Mouse (Mus musculus) lung, postnatal 0 days (tissue): ENCODE measurements at regions not wholly inside any gene's neighbourhood (a gene's known extent, or its start where the extent isn't known, plus 50 kb on each side); places are given as distances from the start of the nearest gene placed in this dataset.
A peak's percentile ranks its signal among the peaks of the same experiment; 100 is the strongest.

Source experiments
- ATAC-seq: fragments of 200-750 bp; cut with Nextera tagmentation; 2 replicates; pipeline ENCODE4 v1.8.0; 2017; ENCODE audit warnings: moderate library complexity
- DNase-seq: peaks from one replicate; pipeline ENCODE4 v3.0.0-alpha.2; 2016; ENCODE audit warnings: low spot score
- H3K27ac ChIP-seq: fragments of 300-500 bp; sonication (generic); 2 replicates; pipeline ENCODE4 v1.5.1; 2014; ENCODE audit warnings: antibody characterized with exemption, mild to moderate bottlenecking, low read length, mixed read lengths
- H3K27me3 ChIP-seq: fragments of 300-500 bp; sonication (generic); replicated peaks from 2 replicates; pipeline ENCODE4 v1.6.1; 2014; ENCODE audit warnings: low read length, mixed read lengths; ENCODE audit not compliant: insufficient read depth
- H3K36me3 ChIP-seq: fragments of 300-500 bp; sonication (generic); 2 replicates; pipeline ENCODE4 v1.6.1; 2014; ENCODE audit warnings: low read length, mixed read lengths; ENCODE audit not compliant: insufficient read depth
- H3K4me1 ChIP-seq: fragments of 300-500 bp; sonication (generic); 2 replicates; pipeline ENCODE4 v1.6.1; 2014; ENCODE audit warnings: antibody characterized with exemption, low read depth, low read length, mixed read lengths; ENCODE audit not compliant: insufficient read depth
- H3K4me2 ChIP-seq: fragments of 300-500 bp; sonication (generic); replicated peaks from 2 replicates; pipeline ENCODE4 v1.6.1; 2014; ENCODE audit warnings: low read depth, mild to moderate bottlenecking, low read length, moderate library complexity, mixed read lengths
- H3K4me3 ChIP-seq: fragments of 300-500 bp; sonication (generic); 2 replicates; pipeline ENCODE4 v1.5.1; 2014; ENCODE audit warnings: low read depth, low read length
- H3K9ac ChIP-seq: fragments of 300-500 bp; sonication (generic); replicated peaks from 2 replicates; pipeline ENCODE4 v1.6.1; 2014; ENCODE audit warnings: low read depth, mild to moderate bottlenecking
- H3K9me3 ChIP-seq: fragments of 300-500 bp; sonication (generic); 2 replicates; pipeline ENCODE4 v1.6.1; 2016; ENCODE audit warnings: low read length, mixed read lengths
- CTCF ChIP-seq: IDR thresholded peaks from 2 replicates; pipeline ENCODE4 v1.5.1; 2016; ENCODE audit warnings: antibody characterized with exemption, mild to moderate bottlenecking
- EP300 ChIP-seq: IDR thresholded peaks from 2 replicates; pipeline ENCODE4 v1.6.1; 2016; ENCODE audit warnings: antibody characterized with exemption, mild to moderate bottlenecking, control low read depth
- WGBS: fragments of 180-500 bp; shearing (Covaris S2); extraction: QIAGEN DNeasy Blood & Tissue Kit; methylation state at CpG from one replicate; pipeline ENCODE4 v1.1.7; 2014; 5-methylcytosine and 5-hydroxymethylcytosine counted together

DNA sequence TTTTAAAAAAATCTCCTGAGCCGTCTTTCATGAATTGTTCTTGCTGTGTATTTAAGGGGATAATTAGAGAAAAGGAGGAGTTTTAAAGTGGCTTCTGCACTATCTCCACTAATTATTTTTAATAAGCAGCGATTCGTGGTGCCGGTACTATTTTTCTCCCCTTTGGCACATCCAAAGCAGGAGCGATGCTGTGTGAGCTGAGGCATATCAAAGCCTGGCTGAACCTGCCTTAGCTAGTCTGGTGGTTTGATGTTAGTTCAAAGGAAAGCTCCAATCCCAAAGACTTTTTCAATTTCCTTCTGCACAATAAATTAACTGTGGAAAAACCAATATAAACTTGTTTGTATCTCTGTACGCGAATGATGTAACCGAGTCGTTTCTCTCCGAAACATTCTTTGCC, 79.3 kb upstream of the Tmpo start:
- no peak overlapping the region for H3K4me3 ChIP-seq
- TF ChIP-seq EP300, result no peak
- TF ChIP-seq CTCF, result no peak
- no peak overlapping the region for H3K4me2 ChIP-seq
- ATAC-seq (no peak), DNase-seq (no peak)
- no peak overlapping the region for H3K27ac ChIP-seq
- H3K4me1 ChIP-seq, result no peaks in the 10 kb centered on the region
- no peak overlapping the region for H3K9ac ChIP-seq
- H3K27me3 ChIP-seq, result no peaks in the 10 kb centered on the region
- 92% methylated on average over 10 of the region's 10 CpGs for WGBS
- no peaks in the 10 kb centered on the region for H3K36me3 ChIP-seq
- H3K9me3 ChIP-seq, result no peaks in the 10 kb centered on the region

DNA sequence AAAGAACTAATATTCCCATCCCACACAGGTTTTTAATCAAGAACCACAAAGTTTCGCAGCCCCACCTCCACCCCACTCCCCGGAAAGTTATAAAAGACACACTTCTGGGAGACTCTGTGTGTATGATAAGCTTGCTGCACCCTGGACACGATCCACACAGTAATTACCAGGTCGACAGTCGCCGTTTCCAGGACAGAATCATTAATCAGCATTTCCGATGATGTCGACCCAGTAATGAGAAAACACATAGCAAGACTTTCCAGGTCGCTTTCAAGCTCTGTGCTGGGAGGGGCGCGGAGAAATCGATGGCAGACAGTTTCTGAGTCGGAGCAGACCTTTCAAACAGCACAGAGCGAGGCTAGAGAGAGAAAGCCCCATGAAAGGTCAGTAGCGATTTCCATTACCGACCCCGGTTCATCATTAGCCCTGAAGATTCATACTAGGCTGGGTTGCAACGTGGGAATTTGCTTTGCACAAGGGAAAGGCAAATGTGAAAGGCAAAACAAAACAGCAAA, 68.6 kb upstream of the Tmpo start:
- H3K27ac ChIP-seq, result no peak overlapping the region
- DNase-seq (no peak), ATAC-seq (no peak)
- no peak overlapping the region for H3K9ac ChIP-seq
- no peak for TF ChIP-seq CTCF
- no peak for TF ChIP-seq EP300
- peak overlapping the region; percentile 38 for H3K4me2 ChIP-seq
- no peaks in the 10 kb centered on the region for H3K9me3 ChIP-seq
- no peaks in the 10 kb centered on the region for H3K4me1 ChIP-seq
- no peaks in the 10 kb centered on the region for H3K27me3 ChIP-seq
- H3K36me3 ChIP-seq, result no peaks in the 10 kb centered on the region
- 43% methylated on average over 18 of the region's 18 CpGs for WGBS
- H3K4me3 ChIP-seq, result no peak overlapping the region

DNA sequence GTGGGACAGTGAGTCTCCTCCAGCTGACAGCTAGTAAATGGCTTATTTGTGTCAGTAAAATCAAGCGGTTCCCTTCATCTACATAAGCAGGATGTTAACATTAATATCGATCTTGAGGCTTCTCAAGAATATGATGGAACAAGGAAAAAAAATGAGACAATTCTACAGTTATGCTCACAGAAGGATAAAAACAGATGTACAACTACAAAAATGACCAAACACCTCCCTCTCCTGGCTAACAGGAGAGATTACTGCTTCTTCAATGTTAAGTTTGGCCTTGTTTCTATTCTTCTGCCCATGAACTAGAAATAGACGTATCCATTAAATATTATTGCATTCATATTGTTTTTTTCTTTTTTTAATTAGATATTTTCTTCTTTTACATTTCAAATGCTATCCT, 63.2 kb upstream of the Tmpo start:
- DNase-seq (peak; percentile 75), ATAC-seq (no peak)
- TF ChIP-seq CTCF, result peak; percentile 72
- TF ChIP-seq EP300, result no peak
- H3K27me3 ChIP-seq, result no peaks in the 10 kb centered on the region
- H3K4me2 ChIP-seq, result no peak overlapping the region
- WGBS, result 52% methylated on average over 3 of the region's 3 CpGs
- H3K4me1 ChIP-seq, result no peaks in the 10 kb centered on the region; the same call in 1 of the 2 replicates
- H3K27ac ChIP-seq, result no peak overlapping the region
- H3K4me3 ChIP-seq, result no peak overlapping the region
- H3K9ac ChIP-seq, result no peak overlapping the region
- no peaks in the 10 kb centered on the region for H3K9me3 ChIP-seq
- no peaks in the 10 kb centered on the region for H3K36me3 ChIP-seq

- H3K27ac ChIP-seq, result peak overlapping the region; percentile 79
- H3K27me3 ChIP-seq, result no peaks in the 10 kb centered on the region
- ATAC-seq (peak; percentile 9; the same call in 1 of the 2 replicates), DNase-seq (peak; percentile 54)
- no peak overlapping the region for H3K4me3 ChIP-seq
- H3K9ac ChIP-seq, result no peak overlapping the region
- no peaks in the 10 kb centered on the region for H3K9me3 ChIP-seq
- peaks cover 1% of the 10 kb centered on the region; the same call in 1 of the 2 replicates for H3K4me1 ChIP-seq
- TF ChIP-seq CTCF, result no peak
- peak; percentile 54 for TF ChIP-seq EP300
- no peak overlapping the region; the same call in 1 of the 2 replicates for H3K4me2 ChIP-seq
- H3K36me3 ChIP-seq, result no peaks in the 10 kb centered on the region
- 41% methylated on average over 5 of the region's 5 CpGs for WGBS
Observed at GRCm38 (mm10) chr10:91242491-91243046, 61.5 kb upstream of the Tmpo start.

GRCm38 (mm10) chr10:91241611-91242005, 60.5 kb upstream of the Tmpo start:
- peak overlapping the region; percentile 79 for H3K27ac ChIP-seq
- no peaks in the 10 kb centered on the region for H3K9me3 ChIP-seq
- 11% methylated on average over 7 of the region's 7 CpGs for WGBS
- no peak overlapping the region for H3K4me3 ChIP-seq
- H3K36me3 ChIP-seq, result no peaks in the 10 kb centered on the region
- DNase-seq (no peak), ATAC-seq (peak; percentile 29)
- peaks cover 6% of the 10 kb centered on the region; the same call in 1 of the 2 replicates for H3K4me1 ChIP-seq
- H3K4me2 ChIP-seq, result no peak overlapping the region; the same call in 1 of the 2 replicates
- no peaks in the 10 kb centered on the region for H3K27me3 ChIP-seq
- TF ChIP-seq EP300, result 0 out of 2 replicates have a peak, but pooled peaks have one; percentile 1
- TF ChIP-seq CTCF, result no peak
- peak overlapping the region; percentile 21; the same call in 1 of the 2 replicates for H3K9ac ChIP-seq

DNA sequence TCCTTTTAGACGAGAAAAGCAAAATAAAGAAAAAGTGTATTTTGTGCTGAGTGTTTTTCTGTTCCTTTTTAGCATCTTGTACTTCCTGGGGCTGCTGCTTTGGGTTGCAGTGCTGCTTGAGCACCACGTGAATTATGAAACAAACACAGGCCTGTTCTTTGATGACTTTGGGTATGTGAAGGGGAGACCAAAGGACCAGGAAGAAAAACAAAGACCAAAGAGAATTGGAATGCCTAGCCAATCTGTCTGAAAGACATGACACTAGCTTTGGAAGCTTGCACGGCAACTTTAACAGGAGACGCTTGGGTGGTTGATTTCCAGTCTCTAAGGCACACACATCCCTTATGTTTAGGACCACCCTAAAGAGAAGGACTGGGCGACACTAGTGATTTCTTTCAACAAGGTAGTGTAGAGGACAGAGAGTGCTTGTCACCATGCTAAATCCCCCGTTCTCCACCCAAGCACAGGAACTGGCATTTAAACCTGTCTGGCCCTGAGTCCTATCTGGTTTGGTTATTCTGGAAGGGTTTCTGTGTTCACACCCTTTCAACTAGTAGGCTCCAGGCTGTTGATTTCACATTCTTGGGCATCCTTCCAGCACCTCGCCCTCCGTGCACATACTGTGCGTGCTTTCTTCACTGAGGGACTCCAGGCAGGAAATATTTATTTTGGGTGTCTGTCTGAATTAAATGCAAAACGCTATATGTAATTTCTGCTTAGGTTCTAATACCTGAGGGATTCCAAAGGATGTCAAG, 59.9 kb upstream of the Tmpo start:
- TF ChIP-seq EP300 (peak; percentile 89), CTCF (no peak)
- Histone ChIP-seq H3K4me2 (no peak overlapping the region; the same call in 1 of the 2 replicates), H3K36me3 (no peaks in the 10 kb centered on the region), H3K27me3 (no peaks in the 10 kb centered on the region), H3K9ac (no peak overlapping the region), H3K9me3 (no peaks in the 10 kb centered on the region), H3K4me3 (no peak overlapping the region), H3K27ac (peak overlapping the region; percentile 79), H3K4me1 (peaks cover 6% of the 10 kb centered on the region; the same call in 1 of the 2 replicates)
- peak; percentile 93 for ATAC-seq
- peak; percentile 92 for DNase-seq
- 17% methylated on average over 10 of the region's 10 CpGs for WGBS
